Mouse (Mus musculus): ENCODE data around the gene Olfr322. TPM values are rescaled to one million over a fixed set of nuclear protein-coding genes. Genes with fewer than 3 reads are reported as not detected.
A peak's percentile ranks its signal among the peaks of the same experiment; 100 is the strongest.

Olfr322 gene
- not detected in 2 replicates for polyA plus RNA-seq (2014; fragmentation: Nextera tagmentation; extraction: Ambion mirVana)

GRCm38 (mm10) chr11:58658596-58658995 lies at the start of gene Olfr322:
TSS of gene Olfr322 (plus strand) at chr11:58658782.
- Histone ChIP-seq H3K27ac (ENCODE audit: low read depth) (no peak within 1 kb of the TSS), H3K9me3 (ENCODE audit: control insufficient read depth, low read length) (no peaks in the 10 kb centered on the region), H3K36me3 (ENCODE audit: control insufficient read depth, insufficient read depth, low read length) (no peaks in the 10 kb centered on the region), H3K9ac (ENCODE audit: low read length) (no peak within 1 kb of the TSS), H3K4me2 (ENCODE audit: low read length) (no peak within 1 kb of the TSS), H3K27me3 (replicated peaks; ENCODE audit: control insufficient read depth, insufficient read depth, low read length) (no peaks in the 10 kb centered on the region), H3K4me1 (replicated peaks; ENCODE audit: control insufficient read depth, insufficient read depth, low read length) (no peaks in the 10 kb centered on the region), H3K4me3 (ENCODE audit: low read depth, low read length) (no peak within 1 kb of the TSS)
- no peak for DNase-seq (ENCODE audit: low spot score)
- WGBS, result 76% methylated on average over 4 of the region's 4 CpGs
- ATAC-seq (replicated peaks; ENCODE audit: low FRiP score, low TSS enrichment, low read depth), result no peak

GRCm38 (mm10) chr11:58613359-58613758 lies 45.2 kb upstream of the Olfr322 start:
- Histone ChIP-seq H3K4me2 (ENCODE audit: low read length) (no peak overlapping the region), H3K27me3 (replicated peaks; ENCODE audit: control insufficient read depth, insufficient read depth, low read length) (no peaks in the 10 kb centered on the region), H3K4me1 (replicated peaks; ENCODE audit: control insufficient read depth, insufficient read depth, low read length) (no peaks in the 10 kb centered on the region), H3K4me3 (ENCODE audit: low read depth, low read length) (no peak overlapping the region), H3K9ac (ENCODE audit: low read length) (no peak overlapping the region), H3K9me3 (ENCODE audit: control insufficient read depth, low read length) (no peaks in the 10 kb centered on the region), H3K36me3 (ENCODE audit: control insufficient read depth, insufficient read depth, low read length) (no peaks in the 10 kb centered on the region), H3K27ac (ENCODE audit: low read depth) (no peak overlapping the region)
- ATAC-seq (replicated peaks; ENCODE audit: low FRiP score, low TSS enrichment, low read depth) (0 out of 2 replicates have a peak, but pooled peaks have one; percentile 50), DNase-seq (ENCODE audit: low spot score) (no peak)
- WGBS, result 47% methylated on average over 3 of the region's 3 CpGs

DNA sequence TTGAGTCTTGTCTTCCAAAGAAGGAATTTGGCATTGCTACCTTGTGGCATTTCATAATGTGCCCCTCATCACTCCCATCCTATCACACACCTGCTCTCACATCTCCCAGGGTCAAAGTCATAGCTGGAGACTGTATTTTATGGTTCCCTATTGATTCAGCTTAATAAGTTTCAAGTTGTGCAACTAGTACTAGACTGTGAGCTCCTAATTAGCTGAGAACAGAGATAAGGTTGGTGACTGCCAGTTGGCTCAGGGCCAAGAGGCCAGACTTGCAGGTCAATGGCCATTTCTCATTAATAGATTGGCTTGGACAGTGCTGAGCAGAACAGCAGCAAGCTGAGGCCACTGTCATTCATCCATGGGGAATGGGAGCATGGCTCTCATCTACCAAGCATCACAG lies 44.1 kb upstream of the Olfr322 start:
- H3K4me3 ChIP-seq (ENCODE audit: low read depth, low read length), result no peak overlapping the region
- H3K9me3 ChIP-seq (ENCODE audit: control insufficient read depth, low read length), result no peaks in the 10 kb centered on the region
- DNase-seq (ENCODE audit: low spot score) (no peak), ATAC-seq (replicated peaks; ENCODE audit: low FRiP score, low TSS enrichment, low read depth) (no peak)
- no peaks in the 10 kb centered on the region for H3K27me3 ChIP-seq (replicated peaks; ENCODE audit: control insufficient read depth, insufficient read depth, low read length)
- H3K36me3 ChIP-seq (ENCODE audit: control insufficient read depth, insufficient read depth, low read length), result no peaks in the 10 kb centered on the region
- H3K4me2 ChIP-seq (ENCODE audit: low read length), result no peak overlapping the region
- H3K27ac ChIP-seq (ENCODE audit: low read depth), result no peak overlapping the region
- H3K4me1 ChIP-seq (replicated peaks; ENCODE audit: control insufficient read depth, insufficient read depth, low read length), result no peaks in the 10 kb centered on the region
- no peak overlapping the region for H3K9ac ChIP-seq (ENCODE audit: low read length)

GRCm38 (mm10) chr11:58615975-58616374 lies 42.6 kb upstream of the Olfr322 start, which contains the start of gene 2210407C18Rik:
TSS of gene 2210407C18Rik (minus strand) at chr11:58616075.
- 93% methylated on average over 4 of the region's 4 CpGs for WGBS

GRCm38 (mm10) chr11:58618369-58618768 lies 40.2 kb upstream of the Olfr322 start:
- Histone ChIP-seq H3K4me3 (ENCODE audit: low read depth, low read length) (no peak overlapping the region), H3K9ac (ENCODE audit: low read length) (no peak overlapping the region), H3K4me1 (replicated peaks; ENCODE audit: control insufficient read depth, insufficient read depth, low read length) (no peaks in the 10 kb centered on the region), H3K4me2 (ENCODE audit: low read length) (no peak overlapping the region), H3K36me3 (ENCODE audit: control insufficient read depth, insufficient read depth, low read length) (no peaks in the 10 kb centered on the region), H3K9me3 (ENCODE audit: control insufficient read depth, low read length) (no peaks in the 10 kb centered on the region), H3K27me3 (replicated peaks; ENCODE audit: control insufficient read depth, insufficient read depth, low read length) (no peaks in the 10 kb centered on the region), H3K27ac (ENCODE audit: low read depth) (no peak overlapping the region)
- 29% methylated on average over 3 of the region's 3 CpGs for WGBS
- DNase-seq (ENCODE audit: low spot score) (no peak), ATAC-seq (replicated peaks; ENCODE audit: low FRiP score, low TSS enrichment, low read depth) (peak; percentile 55)

More at GRCm38 (mm10) chr11:58615975-58616374, 42.6 kb upstream of the Olfr322 start, which contains the start of gene 2210407C18Rik:
- no peaks in the 10 kb centered on the region for H3K27me3 ChIP-seq (replicated peaks; ENCODE audit: control insufficient read depth, insufficient read depth, low read length)
- no peak within 1 kb of the TSS for H3K27ac ChIP-seq (ENCODE audit: low read depth)
- no peak for ATAC-seq (replicated peaks; ENCODE audit: low FRiP score, low TSS enrichment, low read depth)
- no peak within 1 kb of the TSS for H3K4me3 ChIP-seq (ENCODE audit: low read depth, low read length)
- H3K9me3 ChIP-seq (ENCODE audit: control insufficient read depth, low read length), result no peaks in the 10 kb centered on the region
- H3K36me3 ChIP-seq (ENCODE audit: control insufficient read depth, insufficient read depth, low read length), result no peaks in the 10 kb centered on the region
- no peak for DNase-seq (ENCODE audit: low spot score)
- no peaks in the 10 kb centered on the region for H3K4me1 ChIP-seq (replicated peaks; ENCODE audit: control insufficient read depth, insufficient read depth, low read length)
- no peak within 1 kb of the TSS for H3K4me2 ChIP-seq (ENCODE audit: low read length)
- no peak within 1 kb of the TSS for H3K9ac ChIP-seq (ENCODE audit: low read length)

DNA sequence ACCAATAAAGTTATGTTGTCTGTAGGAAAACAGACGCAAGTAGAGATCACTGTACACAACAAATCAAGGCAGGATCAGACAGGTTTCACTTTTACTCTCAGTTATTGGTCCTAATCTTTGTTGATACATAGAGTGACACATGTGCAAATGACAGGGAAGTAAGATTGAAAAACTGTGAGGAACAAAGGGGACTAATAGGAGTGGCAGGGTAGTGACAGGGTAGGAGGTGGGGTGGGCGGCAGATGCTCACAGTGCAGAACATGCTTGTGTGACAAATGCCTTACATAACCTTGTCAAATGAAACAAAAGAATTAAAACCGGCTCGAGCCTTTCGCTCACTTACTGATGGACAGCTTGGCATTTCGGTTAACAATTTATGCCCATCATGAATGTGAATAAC lies 39.8 kb upstream of the Olfr322 start:
- Histone ChIP-seq H3K9ac (ENCODE audit: low read length) (no peak overlapping the region), H3K27ac (ENCODE audit: low read depth) (no peak overlapping the region), H3K4me1 (replicated peaks; ENCODE audit: control insufficient read depth, insufficient read depth, low read length) (no peaks in the 10 kb centered on the region), H3K4me2 (ENCODE audit: low read length) (no peak overlapping the region), H3K27me3 (replicated peaks; ENCODE audit: control insufficient read depth, insufficient read depth, low read length) (no peaks in the 10 kb centered on the region), H3K9me3 (ENCODE audit: control insufficient read depth, low read length) (no peaks in the 10 kb centered on the region), H3K4me3 (ENCODE audit: low read depth, low read length) (no peak overlapping the region), H3K36me3 (ENCODE audit: control insufficient read depth, insufficient read depth, low read length) (no peaks in the 10 kb centered on the region)
- no peak for DNase-seq (ENCODE audit: low spot score)
- peak; percentile 66; the same call in 1 of the 2 replicates for ATAC-seq (replicated peaks; ENCODE audit: low FRiP score, low TSS enrichment, low read depth)
- WGBS, result 63% methylated on average over 6 of the region's 6 CpGs

- H3K4me2 ChIP-seq (ENCODE audit: low read length), result no peak overlapping the region
- H3K27ac ChIP-seq (ENCODE audit: low read depth), result no peak overlapping the region
- no peak overlapping the region for H3K4me3 ChIP-seq (ENCODE audit: low read depth, low read length)
- DNase-seq (ENCODE audit: low spot score), result no peak
- H3K9me3 ChIP-seq (ENCODE audit: control insufficient read depth, low read length), result no peaks in the 10 kb centered on the region
- ATAC-seq (replicated peaks; ENCODE audit: low FRiP score, low TSS enrichment, low read depth), result no peak
- H3K36me3 ChIP-seq (ENCODE audit: control insufficient read depth, insufficient read depth, low read length), result no peaks in the 10 kb centered on the region
- H3K27me3 ChIP-seq (replicated peaks; ENCODE audit: control insufficient read depth, insufficient read depth, low read length), result no peaks in the 10 kb centered on the region
- no peaks in the 10 kb centered on the region for H3K4me1 ChIP-seq (replicated peaks; ENCODE audit: control insufficient read depth, insufficient read depth, low read length)
- H3K9ac ChIP-seq (ENCODE audit: low read length), result no peak overlapping the region
- WGBS, result 55% methylated on average over 4 of the region's 4 CpGs
These were observed 32.4 kb upstream of the Olfr322 start for GRCm38 (mm10) chr11:58626146-58626545.

GRCm38 (mm10) chr11:58630401-58630800 lies 28.2 kb upstream of the Olfr322 start, which contains the start of gene Olfr323:
TSS of gene Olfr323 (minus strand) at chr11:58630501.
- no peak within 1 kb of the TSS for H3K9ac ChIP-seq (ENCODE audit: low read length)
- 79% methylated on average over 5 of the region's 5 CpGs for WGBS
- ATAC-seq (replicated peaks; ENCODE audit: low FRiP score, low TSS enrichment, low read depth), result no peak

DNA sequence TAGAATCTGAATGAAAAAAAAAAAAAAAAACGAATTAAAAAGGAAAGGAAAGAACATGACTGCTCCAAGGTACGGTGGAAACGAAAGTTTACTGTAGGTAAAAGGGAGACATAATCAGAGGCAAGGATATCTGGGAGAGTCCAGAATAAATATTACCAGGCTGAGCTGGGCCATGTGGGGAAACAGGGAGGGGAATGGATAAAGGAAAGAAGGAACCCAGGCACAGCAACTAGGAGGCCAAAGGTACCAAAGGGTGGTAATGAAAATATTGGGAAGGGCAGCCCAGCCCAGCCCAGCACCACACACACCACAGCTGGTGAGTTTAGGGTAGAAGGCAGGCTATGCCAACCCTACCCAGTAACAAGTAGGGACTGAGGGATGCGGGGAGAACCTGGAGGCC lies 23.7 kb upstream of the Olfr322 start:
- 48% methylated on average over 4 of the region's 4 CpGs for WGBS
- no peaks in the 10 kb centered on the region for H3K9me3 ChIP-seq (ENCODE audit: control insufficient read depth, low read length)
- no peak for ATAC-seq (replicated peaks; ENCODE audit: low FRiP score, low TSS enrichment, low read depth)
- H3K4me3 ChIP-seq (ENCODE audit: low read depth, low read length), result no peak overlapping the region
- no peak overlapping the region for H3K4me2 ChIP-seq (ENCODE audit: low read length)
- H3K9ac ChIP-seq (ENCODE audit: low read length), result no peak overlapping the region
- H3K4me1 ChIP-seq (replicated peaks; ENCODE audit: control insufficient read depth, insufficient read depth, low read length), result no peaks in the 10 kb centered on the region
- no peaks in the 10 kb centered on the region for H3K36me3 ChIP-seq (ENCODE audit: control insufficient read depth, insufficient read depth, low read length)
- no peak overlapping the region for H3K27ac ChIP-seq (ENCODE audit: low read depth)
- 0 out of 2 replicates have a peak, but pooled peaks cover 2% of the 10 kb centered on the region for H3K27me3 ChIP-seq (replicated peaks; ENCODE audit: control insufficient read depth, insufficient read depth, low read length)
- no peak for DNase-seq (ENCODE audit: low spot score)

More at GRCm38 (mm10) chr11:58630401-58630800, 28.2 kb upstream of the Olfr322 start, which contains the start of gene Olfr323:
- no peaks in the 10 kb centered on the region for H3K4me1 ChIP-seq (replicated peaks; ENCODE audit: control insufficient read depth, insufficient read depth, low read length)
- H3K9me3 ChIP-seq (ENCODE audit: control insufficient read depth, low read length), result no peaks in the 10 kb centered on the region
- no peaks in the 10 kb centered on the region for H3K36me3 ChIP-seq (ENCODE audit: control insufficient read depth, insufficient read depth, low read length)
- no peak within 1 kb of the TSS for H3K4me2 ChIP-seq (ENCODE audit: low read length)
- no peak within 1 kb of the TSS for H3K4me3 ChIP-seq (ENCODE audit: low read depth, low read length)
- H3K27ac ChIP-seq (ENCODE audit: low read depth), result no peak within 1 kb of the TSS
- no peaks in the 10 kb centered on the region for H3K27me3 ChIP-seq (replicated peaks; ENCODE audit: control insufficient read depth, insufficient read depth, low read length)
- DNase-seq (ENCODE audit: low spot score), result no peak

Data from intestine, embryonic 14.5 days (tissue).